Mouse (Mus musculus): ENCODE measurements around the gene Rbpms2. TPM values are rescaled to one million over a fixed set of nuclear protein-coding genes. Genes with fewer than 3 reads are reported as not detected.
A peak's percentile ranks its signal among the peaks of the same experiment; 100 is the strongest.

Rbpms2 gene
- polyA plus RNA-seq, 1 experiment from 2014 or later = 12.6 TPM

DNA sequence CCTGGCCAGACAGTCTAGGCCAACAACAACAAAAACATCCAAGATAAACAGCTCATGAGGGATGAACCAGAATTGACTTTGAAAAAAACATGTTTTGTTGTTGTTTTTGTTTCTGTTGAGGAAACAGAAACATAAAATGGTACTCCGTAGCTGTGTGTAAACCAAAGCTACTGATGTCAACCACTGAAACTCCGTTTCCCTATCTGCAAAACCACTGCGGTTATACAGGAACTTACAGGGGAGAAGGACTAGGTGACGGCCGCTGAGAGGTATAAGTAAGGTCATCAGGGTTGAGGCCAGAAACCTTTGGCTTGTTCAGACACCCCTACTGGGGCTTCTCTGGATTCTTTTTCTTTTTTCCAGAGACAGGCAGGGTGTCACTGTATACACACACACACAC, 6.6 kb upstream of the Rbpms2 start:
- no peak overlapping the region for H3K4me2 ChIP-seq
- H3K4me3 ChIP-seq (replicated peaks) = no peak overlapping the region
- ATAC-seq (ENCODE audit: low read depth) = no peak
- WGBS (ENCODE audit: insufficient replicate concordance) = 40% methylated on average over 5 of the region's 5 CpGs
- no peak for DNase-seq
- no peaks in the 10 kb centered on the region for H3K36me3 ChIP-seq
- no peaks in the 10 kb centered on the region for H3K4me1 ChIP-seq (replicated peaks)
- H3K27ac ChIP-seq = no peak overlapping the region
- no peak overlapping the region for H3K9ac ChIP-seq
- H3K27me3 ChIP-seq = peaks cover 25% of the 10 kb centered on the region
- no peaks in the 10 kb centered on the region for H3K9me3 ChIP-seq (replicated peaks)

GRCm38 (mm10) chr9:65624266-65624665, 5.2 kb upstream of the Rbpms2 start:
- H3K27ac ChIP-seq = no peak overlapping the region
- H3K4me1 ChIP-seq (replicated peaks) = peaks cover 4% of the 10 kb centered on the region; the same call in 1 of the 2 replicates
- H3K9ac ChIP-seq = no peak overlapping the region
- H3K27me3 ChIP-seq = peaks cover 39% of the 10 kb centered on the region
- no peak overlapping the region for H3K4me3 ChIP-seq (replicated peaks)
- no peak for ATAC-seq (ENCODE audit: low read depth)
- H3K9me3 ChIP-seq (replicated peaks) = no peaks in the 10 kb centered on the region
- H3K4me2 ChIP-seq = no peak overlapping the region
- no peaks in the 10 kb centered on the region for H3K36me3 ChIP-seq
- 53% methylated on average over 2 of the region's 2 CpGs for WGBS (ENCODE audit: insufficient replicate concordance)
- no peak for DNase-seq

- Histone ChIP-seq H3K9me3 (replicated peaks) (no peaks in the 10 kb centered on the region), H3K27me3 (peaks cover 85% of the 10 kb centered on the region), H3K4me2 (peak overlapping the region; percentile 75), H3K4me1 (replicated peaks) (peaks cover 28% of the 10 kb centered on the region), H3K36me3 (no peaks in the 10 kb centered on the region), H3K9ac (peak overlapping the region; percentile 68), H3K27ac (0 out of 2 replicates have a peak overlapping the region, but pooled peaks have one; percentile 20), H3K4me3 (replicated peaks) (peak overlapping the region; percentile 64)
- WGBS (ENCODE audit: insufficient replicate concordance) = under 1% methylated on average over 54 of the region's 83 CpGs
- ATAC-seq (ENCODE audit: low read depth) (peak; percentile 75), DNase-seq (peak; percentile 21)
These were observed 551 bp downstream of the Rbpms2 start for GRCm38 (mm10) chr9:65629767-65630630.

GRCm38 (mm10) chr9:65630631-65631353, 1.3 kb downstream of the Rbpms2 start:
- under 1% methylated on average over 73 of the region's 78 CpGs for WGBS (ENCODE audit: insufficient replicate concordance)
- Histone ChIP-seq H3K9me3 (replicated peaks) (no peaks in the 10 kb centered on the region), H3K4me3 (replicated peaks) (peak overlapping the region; percentile 64), H3K36me3 (no peaks in the 10 kb centered on the region), H3K27ac (peak overlapping the region; percentile 20; the same call in 1 of the 2 replicates), H3K4me1 (replicated peaks) (peaks cover 28% of the 10 kb centered on the region), H3K27me3 (peaks cover 81% of the 10 kb centered on the region), H3K9ac (peak overlapping the region; percentile 68), H3K4me2 (peak overlapping the region; percentile 75)
- no peak for DNase-seq
- peak; percentile 60 for ATAC-seq (ENCODE audit: low read depth)

- H3K4me3 ChIP-seq (replicated peaks) = peak overlapping the region; percentile 64
- peak overlapping the region; percentile 20; the same call in 1 of the 2 replicates for H3K27ac ChIP-seq
- no peaks in the 10 kb centered on the region for H3K9me3 ChIP-seq (replicated peaks)
- H3K36me3 ChIP-seq = no peaks in the 10 kb centered on the region
- 9% methylated on average over 16 of the region's 16 CpGs for WGBS (ENCODE audit: insufficient replicate concordance)
- ATAC-seq (ENCODE audit: low read depth) (peak; percentile 45), DNase-seq (no peak)
- peak overlapping the region; percentile 75 for H3K4me2 ChIP-seq
- peaks cover 28% of the 10 kb centered on the region for H3K4me1 ChIP-seq (replicated peaks)
- peak overlapping the region; percentile 68 for H3K9ac ChIP-seq
- peaks cover 74% of the 10 kb centered on the region for H3K27me3 ChIP-seq
These were observed 2.0 kb downstream of the Rbpms2 start for GRCm38 (mm10) chr9:65631354-65632021.

GRCm38 (mm10) chr9:65635766-65636165, 6.3 kb downstream of the Rbpms2 start:
- WGBS (ENCODE audit: insufficient replicate concordance) = 49% methylated on average over 1 of the region's 1 CpGs
- no peak for ATAC-seq (ENCODE audit: low read depth)
- H3K4me2 ChIP-seq = no peak overlapping the region
- H3K27ac ChIP-seq = no peak overlapping the region
- H3K4me3 ChIP-seq (replicated peaks) = no peak overlapping the region
- H3K27me3 ChIP-seq = peaks cover 43% of the 10 kb centered on the region
- no peaks in the 10 kb centered on the region for H3K36me3 ChIP-seq
- H3K4me1 ChIP-seq (replicated peaks) = peaks cover 14% of the 10 kb centered on the region
- no peak for DNase-seq
- H3K9me3 ChIP-seq (replicated peaks) = no peaks in the 10 kb centered on the region
- H3K9ac ChIP-seq = no peak overlapping the region

DNA sequence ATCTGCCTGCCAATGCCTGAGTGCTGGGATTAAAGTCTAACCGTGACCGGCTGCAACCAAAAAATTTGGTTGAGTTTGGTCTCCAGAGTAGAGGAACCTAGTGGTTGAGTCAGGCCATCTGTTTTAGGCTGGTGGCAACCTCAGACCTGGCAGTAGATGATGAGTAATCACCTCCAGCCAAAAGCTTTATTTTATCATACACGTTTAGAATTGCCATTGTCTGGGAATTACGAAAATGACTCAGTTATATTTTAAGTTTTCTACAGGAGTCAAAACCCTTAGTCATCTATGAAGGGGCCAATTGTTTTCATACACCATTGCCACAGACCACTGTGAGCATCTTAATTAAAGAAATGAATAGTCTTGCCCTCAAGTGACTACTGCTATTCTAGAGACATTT, 7.5 kb downstream of the Rbpms2 start:
- Histone ChIP-seq H3K27me3 (peaks cover 34% of the 10 kb centered on the region), H3K4me1 (replicated peaks) (0 out of 2 replicates have a peak, but pooled peaks cover 8% of the 10 kb centered on the region), H3K9me3 (replicated peaks) (no peaks in the 10 kb centered on the region), H3K4me3 (replicated peaks) (no peak overlapping the region), H3K27ac (no peak overlapping the region), H3K4me2 (no peak overlapping the region), H3K9ac (no peak overlapping the region), H3K36me3 (no peaks in the 10 kb centered on the region)
- WGBS (ENCODE audit: insufficient replicate concordance) = 70% methylated on average over 4 of the region's 4 CpGs
- no peak for ATAC-seq (ENCODE audit: low read depth)
- no peak for DNase-seq

GRCm38 (mm10) chr9:65639065-65639464, 9.6 kb downstream of the Rbpms2 start:
- H3K9ac ChIP-seq = no peak overlapping the region
- no peak for ATAC-seq (ENCODE audit: low read depth)
- H3K27me3 ChIP-seq = peaks cover 13% of the 10 kb centered on the region; the same call in 1 of the 2 replicates
- no peaks in the 10 kb centered on the region for H3K9me3 ChIP-seq (replicated peaks)
- H3K4me3 ChIP-seq (replicated peaks) = no peak overlapping the region
- WGBS (ENCODE audit: insufficient replicate concordance) = 55% methylated on average over 5 of the region's 5 CpGs
- H3K36me3 ChIP-seq = no peaks in the 10 kb centered on the region
- H3K4me1 ChIP-seq (replicated peaks) = 0 out of 2 replicates have a peak, but pooled peaks cover 6% of the 10 kb centered on the region
- H3K4me2 ChIP-seq = no peak overlapping the region
- DNase-seq = no peak
- H3K27ac ChIP-seq = no peak overlapping the region

DNA sequence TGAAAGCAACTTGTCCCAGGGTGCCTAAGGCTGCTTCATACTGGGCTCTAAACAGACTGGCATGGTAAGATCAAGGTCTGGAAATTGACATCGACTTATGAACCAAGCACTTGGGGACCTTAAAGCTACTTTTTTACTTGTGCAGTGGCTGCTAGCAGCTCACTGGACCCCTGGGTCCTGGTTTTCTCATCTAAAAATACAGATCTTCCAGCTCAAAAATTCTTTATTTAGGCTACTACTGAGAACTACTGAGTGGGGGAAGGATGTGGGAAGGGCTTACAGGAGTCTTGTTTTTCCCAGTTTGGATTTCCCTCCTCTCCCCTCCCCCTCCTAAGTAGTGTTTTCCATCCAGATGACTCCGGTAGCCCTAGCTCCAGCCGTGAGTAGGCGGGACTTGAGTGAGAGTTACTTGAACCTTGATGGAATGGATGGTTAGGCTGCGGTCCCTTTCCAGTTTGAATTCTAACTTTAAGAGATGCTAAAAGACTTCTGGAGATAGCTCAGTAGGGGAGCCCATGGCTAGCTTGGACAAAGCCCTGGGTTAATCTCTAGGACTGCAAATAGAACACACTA, 11.5 kb downstream of the Rbpms2 start:
- ATAC-seq (ENCODE audit: low read depth) (no peak), DNase-seq (no peak)
- no peak overlapping the region for H3K27ac ChIP-seq
- no peak overlapping the region for H3K4me3 ChIP-seq (replicated peaks)
- 34% methylated on average over 5 of the region's 5 CpGs for WGBS (ENCODE audit: insufficient replicate concordance)
- H3K4me1 ChIP-seq (replicated peaks) = 0 out of 2 replicates have a peak, but pooled peaks cover 6% of the 10 kb centered on the region
- H3K36me3 ChIP-seq = no peaks in the 10 kb centered on the region
- H3K9ac ChIP-seq = no peak overlapping the region
- H3K27me3 ChIP-seq = peaks cover 13% of the 10 kb centered on the region; the same call in 1 of the 2 replicates
- no peak overlapping the region for H3K4me2 ChIP-seq
- no peaks in the 10 kb centered on the region for H3K9me3 ChIP-seq (replicated peaks)

GRCm38 (mm10) chr9:65641446-65642052, 12.1 kb downstream of the Rbpms2 start:
- Histone ChIP-seq H3K9ac (no peak overlapping the region), H3K4me2 (no peak overlapping the region), H3K27me3 (peaks cover 13% of the 10 kb centered on the region; the same call in 1 of the 2 replicates), H3K36me3 (no peaks in the 10 kb centered on the region), H3K27ac (no peak overlapping the region), H3K4me1 (replicated peaks) (peaks cover 6% of the 10 kb centered on the region; the same call in 1 of the 2 replicates), H3K9me3 (replicated peaks) (no peaks in the 10 kb centered on the region), H3K4me3 (replicated peaks) (no peak overlapping the region)
- DNase-seq (no peak), ATAC-seq (ENCODE audit: low read depth) (no peak)
- 21% methylated on average over 12 of the region's 12 CpGs for WGBS (ENCODE audit: insufficient replicate concordance)
